Mouse (Mus musculus): Measurements from ENCODE around the gene Tmprss12.
A peak's percentile ranks its signal among the peaks of the same experiment; 100 is the strongest.
"Not testable (repeated sequence)": the region's sequence is repeated elsewhere in the genome, so short reads cannot be mapped to it uniquely, and the experiment has no call there.

Gene Tmprss12

DNA sequence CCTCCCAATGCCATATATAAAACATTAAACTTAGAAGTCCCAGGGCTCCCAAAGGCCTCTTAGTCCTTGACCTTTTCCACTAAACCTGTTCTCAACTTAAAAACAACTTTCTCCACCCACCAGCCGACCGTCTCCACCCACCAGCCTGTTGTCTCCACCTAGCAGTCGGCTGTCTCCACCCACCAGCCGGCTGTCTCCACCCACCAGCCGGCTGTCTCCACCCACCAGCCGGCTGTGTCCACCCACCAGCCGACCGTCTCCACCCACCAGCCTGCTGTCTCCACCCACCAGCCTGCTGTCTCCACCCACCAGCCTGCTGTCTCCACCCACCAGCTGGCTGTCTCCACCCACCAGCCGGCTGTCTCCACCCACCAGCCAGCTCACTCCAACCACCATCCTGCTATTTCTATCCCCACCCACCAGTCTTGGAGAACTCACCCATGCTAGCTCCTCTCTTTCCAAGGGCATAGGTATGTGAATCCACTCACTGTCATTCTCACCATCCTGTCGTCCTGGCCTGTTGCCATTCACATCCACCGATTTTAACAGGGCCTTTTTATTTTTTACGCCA, 43.5 kb downstream of the Tmprss12 start:
- DNase-seq (ENCODE audit: low spot score) = no peak

DNA sequence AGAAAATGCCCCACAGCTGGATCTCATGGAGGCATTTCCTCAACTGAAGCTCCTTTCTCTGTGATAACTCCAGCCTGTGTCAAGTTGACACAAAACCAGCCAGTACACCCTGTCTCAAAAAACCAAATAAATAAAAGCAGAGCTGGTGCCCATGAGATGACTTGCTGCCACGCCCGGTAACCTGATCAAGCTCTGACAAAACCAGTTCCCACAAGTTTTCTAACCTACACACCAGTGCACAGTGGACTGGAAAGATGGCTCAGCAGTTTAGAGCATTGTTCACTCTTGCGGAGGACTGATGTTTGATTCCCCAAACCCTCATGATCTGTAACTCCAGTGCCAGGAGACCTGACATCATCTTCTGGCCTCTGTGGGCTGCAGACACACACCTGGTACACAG, 44.6 kb downstream of the Tmprss12 start:
- DNase-seq (ENCODE audit: low spot score) = no peak

DNA sequence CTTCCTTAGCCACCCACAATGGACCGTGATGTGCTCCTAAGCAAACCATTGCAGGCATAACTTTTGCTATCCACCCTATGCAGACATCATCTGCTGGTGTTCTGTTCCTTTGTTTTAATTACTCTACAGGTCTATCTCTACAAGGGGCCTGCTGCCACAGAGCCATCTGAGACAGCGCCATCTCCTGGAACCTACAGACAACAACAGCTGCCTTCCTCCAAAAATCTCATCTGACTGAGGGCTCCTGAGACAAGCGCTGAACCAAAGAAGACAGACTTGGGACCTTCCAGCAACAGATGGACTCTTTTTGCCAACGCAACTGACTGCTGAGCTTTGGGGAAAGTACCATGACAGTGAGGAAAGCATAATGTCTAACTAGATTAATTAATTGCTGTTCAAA, 47.5 kb downstream of the Tmprss12 start:
- DNase-seq (ENCODE audit: low spot score) = not testable (repeated sequence)

DNA sequence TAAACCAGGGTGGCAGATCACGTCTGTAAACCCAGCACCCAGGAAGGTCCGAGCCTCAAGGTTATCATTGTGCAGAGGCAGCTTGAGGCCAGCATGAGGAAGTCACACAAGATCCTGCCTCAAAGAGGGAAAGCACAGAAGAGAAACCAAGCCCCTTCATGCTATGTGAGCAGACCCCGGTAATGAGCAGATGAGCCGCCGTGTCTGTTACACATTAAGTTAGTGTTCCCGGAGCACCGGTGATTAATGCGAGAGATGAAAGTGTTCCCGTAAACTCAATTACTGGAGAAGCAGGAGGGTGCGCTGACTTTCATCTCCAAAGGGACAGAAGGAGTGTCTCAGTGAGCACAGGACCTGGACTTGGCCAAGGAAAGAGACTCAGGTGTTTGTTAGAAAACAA, 48.7 kb downstream of the Tmprss12 start:
- DNase-seq (ENCODE audit: low spot score) = not testable (repeated sequence)

DNA sequence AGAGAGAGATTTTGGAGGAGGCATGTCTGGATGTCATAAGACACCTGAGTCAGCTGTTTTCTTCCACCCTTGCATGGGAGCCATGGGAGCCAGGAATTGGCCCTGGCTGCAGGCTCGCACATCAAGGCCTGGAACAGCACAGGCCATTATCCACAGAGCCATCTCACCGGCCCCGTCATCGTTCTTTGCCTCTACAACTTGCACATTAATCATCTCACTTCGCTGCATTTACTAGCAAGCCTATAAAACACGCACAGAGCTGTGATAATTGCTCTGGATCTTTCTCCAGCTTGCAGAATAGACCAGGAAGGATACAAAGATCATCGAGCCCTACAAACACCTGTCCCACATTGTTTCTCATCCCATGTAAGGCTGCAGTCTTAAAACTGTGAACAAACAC, 50.1 kb downstream of the Tmprss12 start:
- DNase-seq (ENCODE audit: low spot score) = no peak

DNA sequence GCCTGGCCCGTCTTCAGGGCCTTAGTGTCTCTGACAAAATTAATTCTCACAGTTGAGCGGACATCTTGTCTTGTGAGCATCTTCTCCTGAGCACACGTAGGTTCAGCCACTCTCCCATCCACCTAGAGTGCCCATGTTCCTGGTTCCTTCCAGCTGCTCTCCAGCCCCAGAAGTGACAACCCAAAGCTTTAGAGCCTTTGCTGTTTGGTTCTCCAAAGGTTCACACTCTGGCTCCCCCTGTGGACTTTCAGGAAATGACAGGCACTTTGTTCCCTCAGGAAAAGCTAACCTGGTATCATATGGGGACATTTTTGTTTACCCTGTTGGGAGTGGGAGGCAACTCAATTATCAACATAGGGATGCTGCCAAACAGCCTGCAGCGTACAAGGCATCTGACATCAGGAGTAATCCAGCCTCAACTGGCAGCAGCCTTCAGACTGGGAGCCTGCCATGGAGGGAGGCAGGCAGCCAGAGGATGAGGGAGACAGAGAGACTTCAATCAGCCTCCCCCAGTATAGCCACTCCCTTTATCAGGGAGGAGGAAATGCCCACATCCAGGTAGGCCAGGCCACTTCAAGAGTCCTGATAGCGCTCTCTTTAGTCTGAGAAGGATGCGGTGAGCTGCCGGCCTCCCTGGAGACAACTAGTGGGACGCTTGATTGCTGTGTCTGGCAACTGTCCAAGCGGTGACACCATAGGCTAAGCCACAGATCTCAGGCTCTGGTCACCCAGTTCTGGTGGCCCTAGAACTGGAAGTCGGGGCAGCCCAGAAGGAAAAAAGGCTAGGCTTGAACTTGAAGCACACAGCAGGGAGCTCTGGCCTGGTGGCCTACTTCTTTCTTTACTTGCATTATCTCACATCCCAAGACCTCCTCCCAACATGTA, 51.7 kb downstream of the Tmprss12 start:
- DNase-seq (ENCODE audit: low spot score) = not testable (repeated sequence)

DNA sequence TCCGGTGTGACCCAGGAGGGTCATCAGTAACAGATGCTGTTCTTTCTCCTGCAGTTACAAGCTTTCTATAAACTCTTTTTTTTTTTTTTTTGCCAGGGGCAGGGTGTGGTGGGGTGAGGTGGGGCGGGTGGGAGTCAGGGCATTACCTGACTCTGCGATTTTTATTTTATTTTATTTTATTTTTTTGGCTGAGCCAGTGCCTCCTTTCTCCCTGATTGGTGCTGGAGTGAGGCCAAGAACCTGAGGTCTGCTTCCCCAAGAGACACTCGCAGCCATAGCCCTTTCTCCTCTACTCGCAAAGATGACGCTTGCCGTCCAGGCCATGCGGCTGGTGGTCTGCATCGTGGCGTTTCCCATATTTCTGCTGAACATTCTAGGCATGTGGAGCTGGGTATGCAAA, 54.0 kb downstream of the Tmprss12 start, which contains the start of gene Mettl7a3:
TSS of gene Mettl7a3 (plus strand) at position 301 of the 400 bp plus-strand sequence.
- no peak for DNase-seq (ENCODE audit: low spot score)

DNA sequence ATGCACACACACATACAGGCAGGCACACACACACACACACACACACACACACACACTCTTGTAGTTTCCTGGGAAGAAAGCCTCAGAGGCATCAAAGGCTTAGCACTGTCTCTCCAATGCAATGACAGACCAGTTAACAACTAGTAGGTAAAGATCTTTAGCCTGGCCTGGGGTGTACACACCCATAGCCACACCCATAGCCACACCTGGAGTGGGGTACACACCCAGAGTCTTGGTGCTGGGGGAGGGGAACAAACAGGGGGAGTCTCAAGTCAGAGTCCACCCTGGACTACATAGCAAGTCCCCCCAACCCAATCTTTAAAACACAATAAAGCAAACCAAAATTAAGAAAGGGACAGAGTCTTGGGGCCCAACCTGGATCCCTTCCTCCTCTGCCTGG, 56.7 kb downstream of the Tmprss12 start:
- not testable (repeated sequence) for DNase-seq (ENCODE audit: low spot score)

DNA sequence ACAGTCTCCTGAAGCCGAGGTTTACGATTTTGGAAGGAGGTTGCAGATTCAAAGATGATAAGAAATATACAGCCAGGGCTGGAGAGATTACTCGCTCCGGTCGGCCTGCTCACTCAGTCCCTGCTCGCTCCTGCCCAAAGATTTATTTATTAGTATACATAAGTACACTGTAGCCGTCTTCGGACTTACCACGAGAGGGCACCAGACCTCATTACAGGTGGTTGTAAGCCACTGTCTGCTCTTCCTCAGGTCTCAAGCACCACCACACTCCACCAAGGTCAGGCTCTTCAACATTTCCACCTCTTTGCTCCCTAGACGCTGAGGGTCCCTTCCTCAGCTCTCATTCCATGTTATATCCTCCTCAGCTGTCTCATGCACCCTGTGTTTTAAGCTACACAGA, 57.2 kb downstream of the Tmprss12 start:
- peak; percentile 54 for DNase-seq (ENCODE audit: low spot score)

DNA sequence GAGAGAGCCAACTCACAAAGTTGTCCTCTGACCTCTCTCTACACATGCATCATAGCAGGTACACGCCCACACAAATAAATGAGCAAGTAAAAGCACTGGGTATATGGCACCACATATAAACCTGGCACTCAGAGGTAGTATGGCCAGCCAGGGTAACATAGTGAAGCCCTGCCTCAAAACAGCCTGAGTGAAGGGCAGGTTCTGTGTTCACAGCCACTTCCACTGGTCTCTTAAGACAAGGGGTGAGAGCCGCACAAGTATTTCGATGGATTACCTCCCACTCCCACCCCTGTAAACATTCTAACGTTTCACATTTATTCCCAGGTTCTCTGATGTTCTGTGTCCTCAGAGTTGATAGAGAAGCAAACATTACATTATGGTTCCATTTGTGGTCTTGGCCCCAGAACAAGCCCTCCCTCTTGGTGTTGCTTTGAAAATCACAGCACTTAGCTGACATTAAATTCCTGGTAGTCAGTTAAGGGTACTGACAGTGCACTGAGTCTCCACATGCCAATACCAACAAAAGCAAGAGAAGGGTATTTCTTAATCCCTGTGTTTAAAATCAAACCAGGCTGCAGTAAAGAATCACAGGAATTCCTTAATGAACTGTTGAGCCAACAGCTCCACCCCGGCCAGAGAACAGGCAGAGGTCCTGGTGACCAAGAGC, 60.8 kb downstream of the Tmprss12 start:
- DNase-seq (ENCODE audit: low spot score) = not testable (repeated sequence)

Data from ovary, postnatal 14 days (tissue).